Mouse (Mus musculus) CD4-positive, CD25-positive, alpha-beta regulatory T cell, adult 4 months (primary cell): ENCODE data around the gene Ncoa5. TPM values are rescaled to one million over a fixed set of nuclear protein-coding genes. Genes with fewer than 3 reads are reported as not detected.

Source experiments
- ATAC-seq: one replicate; pipeline ENCODE4 v1.8.0; 2017
- polyA plus RNA-seq, 2 experiments: library from polyadenylated mRNA; unstranded; fragments of 100-300 nt; shearing (Covaris generic); gene quantifications; one replicate each; pipeline ENCODE4 v1.2.1; 2017

Gene Ncoa5
- polyA plus RNA-seq, 2 experiments from 2014 or later, result 28.6 to 49.0 TPM

DNA sequence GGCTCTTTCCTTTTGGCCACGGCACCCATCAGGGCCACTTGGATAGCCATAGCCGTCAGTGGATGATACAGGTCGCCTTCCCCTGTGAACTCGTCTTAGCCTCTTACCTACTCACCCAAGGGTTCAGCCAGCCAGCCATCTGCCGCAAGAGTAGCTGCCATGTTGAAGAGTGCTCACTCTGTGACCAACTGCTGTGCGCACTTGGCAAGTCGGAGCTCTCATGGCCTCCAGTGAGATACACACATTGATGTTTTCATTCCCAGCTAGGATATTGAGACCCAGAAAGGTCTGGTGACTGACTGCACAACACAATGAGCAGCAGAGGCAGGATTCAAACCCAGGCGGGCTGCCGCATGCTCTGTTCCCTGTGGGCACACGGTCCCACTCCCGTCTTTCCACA, 40.5 kb downstream of the Ncoa5 start:
- ATAC-seq, result no peak

DNA sequence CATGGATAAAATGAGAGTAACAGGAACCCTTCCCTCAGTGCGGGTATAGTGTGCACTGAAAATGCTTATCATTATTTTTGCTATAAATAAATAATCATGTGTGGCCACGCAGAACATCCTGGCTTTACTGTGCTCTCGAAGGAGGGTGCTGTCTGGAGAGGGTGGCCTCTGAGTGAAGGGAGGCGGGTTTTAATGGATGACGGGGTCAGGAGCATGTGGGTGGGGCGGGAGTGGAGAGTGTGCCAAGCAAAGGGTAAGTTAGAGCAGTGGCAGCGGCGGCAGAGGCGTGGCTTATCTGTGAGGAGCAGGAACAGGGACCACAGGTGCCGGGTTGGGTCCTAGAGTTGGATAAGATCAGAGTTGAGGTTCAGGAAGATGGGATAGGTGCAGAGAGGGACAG, 42.9 kb downstream of the Ncoa5 start:
- no peak for ATAC-seq

DNA sequence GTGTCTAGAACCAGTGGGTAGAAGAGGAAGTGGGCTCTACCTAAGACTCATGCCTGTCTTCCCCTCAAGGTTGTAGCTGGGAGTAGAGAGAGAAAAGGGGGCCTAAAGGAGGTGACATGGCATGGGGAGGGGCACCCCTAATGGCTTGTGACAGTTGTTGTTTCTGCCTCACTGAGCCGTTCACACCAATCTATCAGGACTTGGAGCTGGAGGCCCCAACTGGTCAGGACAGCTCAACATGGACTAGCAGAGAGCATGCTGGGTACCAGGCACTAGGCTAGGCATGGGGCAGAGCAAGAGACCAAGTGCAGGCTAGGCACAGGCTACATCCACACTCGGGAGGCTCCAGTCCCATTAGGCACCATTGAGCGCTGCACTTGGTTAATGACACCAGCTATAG, 43.6 kb downstream of the Ncoa5 start:
- no peak for ATAC-seq

DNA sequence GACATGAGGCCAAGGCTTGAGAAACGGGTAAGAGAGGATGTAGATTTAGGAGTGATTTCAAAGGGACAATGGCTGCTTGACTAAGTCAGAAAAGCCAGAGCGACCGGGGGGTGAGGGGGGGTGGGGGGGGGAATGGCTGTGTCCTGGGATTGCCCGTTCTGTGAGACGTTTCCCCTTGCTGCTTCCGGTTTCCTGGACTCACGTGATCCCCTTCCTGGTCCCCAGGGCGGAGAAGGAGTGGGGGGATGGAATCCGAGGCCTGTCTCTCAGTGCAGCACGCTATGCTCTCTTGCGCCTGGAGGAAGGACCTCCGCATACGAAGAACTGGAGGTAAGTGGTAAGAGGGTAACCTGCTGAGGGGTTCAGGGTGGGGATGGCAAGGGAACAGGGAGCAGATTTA, 45.9 kb downstream of the Ncoa5 start:
- no peak for ATAC-seq

GRCm38 (mm10) chr2:164986371-164987027, 48.2 kb downstream of the Ncoa5 start:
- no peak for ATAC-seq

DNA sequence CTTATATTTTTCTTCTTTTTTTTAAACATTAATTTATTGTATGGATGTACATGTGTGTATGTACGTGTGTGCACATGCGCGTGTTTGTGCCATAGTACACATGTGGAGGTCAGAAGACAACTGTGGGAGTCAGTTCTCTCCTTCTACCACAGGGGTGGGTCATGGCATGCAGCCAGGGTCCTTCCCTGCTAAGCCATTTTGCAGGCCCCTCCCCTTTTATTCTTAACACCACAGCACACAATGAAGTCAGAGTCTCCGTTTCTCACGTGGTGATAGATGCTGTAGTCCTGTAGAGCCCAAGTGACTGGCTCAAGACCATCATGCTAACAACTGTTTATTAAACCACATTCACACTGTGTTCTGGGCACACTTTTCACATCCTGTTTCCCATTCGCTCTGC, 48.7 kb downstream of the Ncoa5 start:
- no peak for ATAC-seq

DNA sequence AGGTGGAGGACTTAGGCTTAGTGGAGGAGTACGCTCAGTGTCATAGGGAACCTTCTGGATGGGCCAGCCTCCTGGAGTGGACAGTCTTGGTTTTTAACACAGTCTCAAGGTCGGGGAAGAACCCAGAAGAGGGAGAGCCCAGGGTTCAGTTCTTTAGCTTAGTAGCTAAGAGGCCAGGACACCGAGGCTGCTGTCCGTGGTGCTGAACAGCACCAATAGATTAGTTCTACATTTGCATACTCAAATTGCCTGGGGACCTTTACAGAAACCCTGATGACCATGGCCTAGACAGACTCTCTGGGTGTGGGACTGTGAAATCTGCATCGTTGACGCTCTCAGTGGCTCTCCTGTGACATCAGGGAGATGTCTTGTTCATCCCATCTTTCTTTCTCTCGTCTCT, 54.9 kb downstream of the Ncoa5 start:
- ATAC-seq, result no peak

GRCm38 (mm10) chr2:164975611-164976010, 59.1 kb downstream of the Ncoa5 start:
- no peak for ATAC-seq

- ATAC-seq, result no peak
These were observed 62.0 kb downstream of the Ncoa5 start for GRCm38 (mm10) chr2:164972646-164973045.

GRCm38 (mm10) chr2:164970631-164971196, 64.0 kb downstream of the Ncoa5 start:
- ATAC-seq, result no peak

- ATAC-seq, result no peak
These were observed 65.3 kb downstream of the Ncoa5 start for GRCm38 (mm10) chr2:164969348-164969781.

DNA sequence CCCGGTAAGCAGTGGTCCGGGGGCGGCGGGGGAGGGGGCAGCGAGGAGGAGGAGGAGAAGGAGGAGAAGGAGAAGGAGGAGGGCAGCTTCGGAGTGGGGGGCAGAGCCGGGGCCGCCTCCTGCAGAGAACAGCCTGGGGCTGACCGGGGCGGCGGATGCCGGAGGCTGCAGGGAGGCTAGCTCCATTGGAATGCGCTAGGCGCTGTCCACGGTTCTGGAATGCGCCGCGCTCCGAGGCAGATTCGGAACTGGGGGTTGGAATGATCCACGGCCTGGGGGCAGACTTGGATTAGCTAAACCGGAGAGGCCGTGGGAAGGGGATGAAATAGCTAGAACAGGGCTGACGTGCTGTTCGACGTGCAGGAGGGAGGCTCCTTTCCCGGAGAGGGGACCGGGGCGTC, 66.2 kb downstream of the Ncoa5 start:
- no peak for ATAC-seq

- no peak for ATAC-seq
These were observed 66.8 kb downstream of the Ncoa5 start for GRCm38 (mm10) chr2:164967761-164968440.

DNA sequence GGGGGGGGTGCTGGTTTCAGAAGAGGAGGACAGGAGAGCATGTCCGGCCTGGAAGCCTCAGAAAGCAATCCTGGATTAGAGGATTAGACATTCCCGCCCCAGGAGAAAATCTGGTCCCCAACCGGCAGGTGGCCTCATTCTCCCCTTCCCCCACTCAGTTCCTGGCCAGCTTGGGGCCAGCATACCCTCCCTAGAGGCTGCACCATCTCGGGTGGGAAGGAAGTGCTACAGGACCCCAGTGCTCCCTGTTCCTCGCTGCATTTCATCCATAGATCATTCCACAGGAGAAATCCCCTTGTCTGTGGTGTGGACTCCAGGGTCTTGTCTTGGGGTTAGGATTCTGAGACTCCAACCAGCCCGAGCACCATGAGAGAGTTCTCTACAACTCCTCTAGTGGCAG, 67.5 kb downstream of the Ncoa5 start:
- no peak for ATAC-seq

- ATAC-seq, result no peak
These were observed 68.3 kb downstream of the Ncoa5 start for GRCm38 (mm10) chr2:164966381-164966780.

DNA sequence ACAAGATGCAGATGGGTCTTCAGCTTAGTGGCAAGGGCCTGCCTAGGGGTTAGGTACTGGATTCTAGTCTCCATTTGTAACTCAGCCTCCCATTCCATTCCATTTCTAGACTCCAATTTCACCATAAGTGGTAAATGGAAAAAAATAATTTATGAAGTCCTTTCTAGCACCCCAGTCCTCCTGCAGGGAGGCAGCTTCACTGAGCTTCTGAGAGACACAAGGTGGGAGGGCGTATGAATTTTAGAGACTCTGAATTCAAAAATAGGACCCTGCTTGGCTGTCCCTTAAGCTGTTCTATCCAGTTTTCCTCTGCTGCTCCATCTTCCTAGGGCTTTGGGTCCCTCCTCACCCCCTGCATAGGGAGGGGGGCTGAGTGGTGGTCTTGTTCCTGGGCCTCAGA, 69.7 kb downstream of the Ncoa5 start:
- ATAC-seq, result no peak

DNA sequence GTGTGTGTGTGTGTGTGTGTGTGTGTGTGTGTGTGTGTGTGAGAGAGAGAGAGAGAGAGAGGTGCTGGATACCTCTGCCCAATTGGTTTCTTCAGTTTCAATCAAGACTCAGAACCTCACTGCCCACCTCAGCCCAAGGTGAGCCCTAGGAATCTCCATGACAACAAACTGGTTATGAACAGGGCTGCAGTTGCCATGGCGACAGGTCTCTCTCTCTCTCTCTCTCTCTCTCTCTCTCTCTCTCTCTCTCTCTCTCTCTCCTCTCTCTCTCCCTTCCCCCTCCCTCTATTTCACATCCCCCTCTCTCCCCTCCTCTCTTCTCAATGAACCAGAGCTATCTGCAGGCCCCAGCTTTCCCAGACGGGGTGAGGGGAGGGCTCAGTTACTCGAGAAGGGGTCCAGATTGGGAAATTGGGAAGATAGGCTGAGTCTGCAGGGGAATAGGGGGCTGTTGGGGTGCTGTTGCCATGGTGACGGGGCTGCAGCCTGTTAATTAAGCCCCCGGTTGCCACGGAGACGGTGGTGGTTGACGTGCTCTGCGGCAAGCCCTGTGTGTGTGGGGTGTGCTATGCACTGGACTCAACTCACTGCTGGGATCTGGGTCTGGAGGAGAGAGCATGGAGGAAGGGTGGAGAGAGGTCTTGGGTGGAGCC, 70.3 kb downstream of the Ncoa5 start:
- no peak for ATAC-seq

- no peak for ATAC-seq
These were observed 72.5 kb downstream of the Ncoa5 start for GRCm38 (mm10) chr2:164962183-164962580.

- ATAC-seq, result peak; percentile 58
These were observed 73.0 kb downstream of the Ncoa5 start for GRCm38 (mm10) chr2:164961506-164962182.

DNA sequence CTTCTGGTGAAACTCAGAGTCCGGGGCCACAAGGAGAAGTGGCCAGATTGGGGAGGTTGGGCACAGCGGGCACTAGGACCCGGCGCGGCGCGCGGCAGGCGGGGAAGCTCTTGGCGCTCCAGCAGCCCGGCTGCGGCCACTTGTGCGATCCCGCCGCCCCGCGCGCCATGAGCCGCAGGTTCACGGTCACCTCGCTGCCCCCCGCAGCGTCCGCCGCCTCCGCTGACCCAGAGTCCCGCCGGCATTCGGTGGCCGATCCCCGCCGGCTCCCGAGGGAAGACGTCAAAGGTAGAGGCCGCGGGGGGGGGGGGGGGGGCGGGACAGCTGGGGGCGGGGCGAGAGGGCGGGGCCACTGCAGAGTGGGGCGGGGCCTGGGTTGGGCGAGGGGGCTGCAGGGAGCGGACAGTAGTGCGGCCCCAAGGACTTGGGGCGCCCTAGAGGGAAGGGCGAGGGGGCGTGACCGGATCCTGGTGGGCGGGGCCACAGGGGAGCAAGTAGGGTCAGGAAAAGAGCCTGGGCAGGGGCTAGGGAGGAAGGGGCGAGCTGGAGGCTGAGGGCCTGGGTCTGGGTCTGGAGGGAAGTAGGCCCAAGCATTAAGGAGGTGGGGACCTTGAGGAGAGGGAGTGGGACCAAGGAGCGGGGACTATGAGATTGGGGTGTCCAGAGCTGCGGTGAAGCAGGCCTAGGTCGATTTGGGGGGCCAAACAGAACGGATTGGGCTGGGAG, 73.8 kb downstream of the Ncoa5 start, which contains the start of gene Slc12a5:
TSS of gene Slc12a5 (plus strand) at position 87 of the 726 bp plus-strand sequence.
- ATAC-seq, result no peak

GRCm38 (mm10) chr2:164957548-164958315, 76.9 kb downstream of the Ncoa5 start:
- ATAC-seq, result no peak
